Mouse (Mus musculus): Measurements from ENCODE around the gene Inpp5e.
A peak's percentile ranks its signal among the peaks of the same experiment; 100 is the strongest.
"Not testable (repeated sequence)": the region's sequence is repeated elsewhere in the genome, so short reads cannot be mapped to it uniquely, and the experiment has no call there.

Gene Inpp5e

GRCm38 (mm10) chr2:26421969-26422368 lies 13.0 kb upstream of the Inpp5e start:
- DNase-seq (ENCODE audit: extremely low spot score, low spot score): no peak

GRCm38 (mm10) chr2:26418120-26418519 lies 9.1 kb upstream of the Inpp5e start:
- no peak for DNase-seq (ENCODE audit: extremely low spot score, low spot score)

GRCm38 (mm10) chr2:26417066-26417465 lies 8.1 kb upstream of the Inpp5e start:
- DNase-seq (ENCODE audit: extremely low spot score, low spot score): no peak

GRCm38 (mm10) chr2:26410931-26411411 lies 2.0 kb upstream of the Inpp5e start:
- no peak for DNase-seq (ENCODE audit: extremely low spot score, low spot score)

- DNase-seq (ENCODE audit: extremely low spot score, low spot score): no peak
Observed at GRCm38 (mm10) chr2:26410091-26410490, 1.1 kb upstream of the Inpp5e start.

GRCm38 (mm10) chr2:26409362-26409761 lies 359 bp upstream of the Inpp5e start:
- DNase-seq (ENCODE audit: extremely low spot score, low spot score): no peak

- DNase-seq (ENCODE audit: extremely low spot score, low spot score): no peak
Observed at GRCm38 (mm10) chr2:26403306-26403705, 5.7 kb downstream of the Inpp5e start.

GRCm38 (mm10) chr2:26402265-26402664 lies 6.7 kb downstream of the Inpp5e start:
- DNase-seq (ENCODE audit: extremely low spot score, low spot score): no peak

GRCm38 (mm10) chr2:26401023-26401422 lies 8.0 kb downstream of the Inpp5e start:
- DNase-seq (ENCODE audit: extremely low spot score, low spot score): no peak

GRCm38 (mm10) chr2:26400296-26400695 lies 8.7 kb downstream of the Inpp5e start:
- no peak for DNase-seq (ENCODE audit: extremely low spot score, low spot score)

- DNase-seq (ENCODE audit: extremely low spot score, low spot score): no peak
Observed at GRCm38 (mm10) chr2:26399647-26400046, 9.4 kb downstream of the Inpp5e start.

- DNase-seq (ENCODE audit: extremely low spot score, low spot score): no peak
Observed at GRCm38 (mm10) chr2:26398978-26399377, 10.0 kb downstream of the Inpp5e start.

GRCm38 (mm10) chr2:26391617-26392016 lies 17.4 kb downstream of the Inpp5e start:
- no peak for DNase-seq (ENCODE audit: extremely low spot score, low spot score)

GRCm38 (mm10) chr2:26390954-26391353 lies 18.0 kb downstream of the Inpp5e start:
- DNase-seq (ENCODE audit: extremely low spot score, low spot score): no peak

GRCm38 (mm10) chr2:26389154-26389690 lies 19.8 kb downstream of the Inpp5e start, which contains the start of the genes Entr1 and Pmpca:
Gene Entr1, minus strand, starts transcription at chr2:26389316.
Gene Pmpca, plus strand, starts transcription at chr2:26389339.
- DNase-seq (ENCODE audit: extremely low spot score, low spot score): peak; percentile 86

- peak; percentile 65 for DNase-seq (ENCODE audit: extremely low spot score, low spot score)
Observed at GRCm38 (mm10) chr2:26388682-26389153, 20.3 kb downstream of the Inpp5e start.

GRCm38 (mm10) chr2:26387713-26388112 lies 21.3 kb downstream of the Inpp5e start:
- DNase-seq (ENCODE audit: extremely low spot score, low spot score): no peak

- not testable (repeated sequence) for DNase-seq (ENCODE audit: extremely low spot score, low spot score)
Observed at GRCm38 (mm10) chr2:26380871-26381270, 28.1 kb downstream of the Inpp5e start.

- peak; percentile 86 for DNase-seq (ENCODE audit: extremely low spot score, low spot score)
Observed at GRCm38 (mm10) chr2:26380131-26380771, 28.8 kb downstream of the Inpp5e start, which contains the start of gene Snapc4. Gene Snapc4, minus strand, starts transcription at chr2:26380653.

- no peak for DNase-seq (ENCODE audit: extremely low spot score, low spot score)
Observed at GRCm38 (mm10) chr2:26372396-26372795, 36.6 kb downstream of the Inpp5e start.

- no peak for DNase-seq (ENCODE audit: extremely low spot score, low spot score)
Observed at GRCm38 (mm10) chr2:26368572-26368971, 40.4 kb downstream of the Inpp5e start.

- DNase-seq (ENCODE audit: extremely low spot score, low spot score): no peak
Observed at GRCm38 (mm10) chr2:26367911-26368310, 41.1 kb downstream of the Inpp5e start.
